Mouse (Mus musculus): ENCODE measurements at regions not wholly inside any gene's neighbourhood (a gene's known extent, or its start where the extent isn't known, plus 50 kb on each side); places are given as distances from the start of the nearest gene placed in this dataset.
"Not testable (repeated sequence)": the region's sequence is repeated elsewhere in the genome, so short reads cannot be mapped to it uniquely, and the experiment has no call there.

DNA sequence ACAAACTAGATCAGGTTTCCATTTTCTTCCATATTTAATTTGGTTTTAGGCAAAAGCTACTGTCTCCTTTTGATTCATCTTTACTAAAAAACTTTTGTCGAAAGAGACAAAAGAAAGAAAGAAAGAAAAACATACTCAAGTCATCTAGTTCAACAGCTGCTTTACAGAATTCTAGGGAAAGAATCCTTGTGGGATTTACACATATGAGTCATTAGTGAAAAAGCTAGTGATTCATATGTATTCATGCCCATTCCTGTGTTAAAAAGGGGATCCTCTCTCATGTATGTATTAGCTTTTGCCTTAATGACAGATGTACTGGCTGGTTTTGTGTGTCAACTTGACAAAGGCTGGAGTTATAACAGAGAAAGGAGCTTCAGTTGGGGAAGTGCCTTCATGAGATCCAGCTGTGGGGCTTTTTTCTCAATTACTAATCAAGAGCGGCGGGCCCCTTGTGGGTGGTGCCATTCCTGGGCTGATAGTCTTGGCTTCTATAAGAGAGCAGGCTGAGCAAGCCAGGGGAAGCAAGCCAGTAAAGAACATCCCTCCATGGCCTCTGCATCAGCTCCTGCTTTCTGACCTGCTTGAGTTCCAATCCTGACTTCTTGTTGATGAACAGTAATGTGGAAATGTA is 200.1 kb upstream of the Flrt2 start:
- H3K9ac ChIP-seq: not testable (repeated sequence)

DNA sequence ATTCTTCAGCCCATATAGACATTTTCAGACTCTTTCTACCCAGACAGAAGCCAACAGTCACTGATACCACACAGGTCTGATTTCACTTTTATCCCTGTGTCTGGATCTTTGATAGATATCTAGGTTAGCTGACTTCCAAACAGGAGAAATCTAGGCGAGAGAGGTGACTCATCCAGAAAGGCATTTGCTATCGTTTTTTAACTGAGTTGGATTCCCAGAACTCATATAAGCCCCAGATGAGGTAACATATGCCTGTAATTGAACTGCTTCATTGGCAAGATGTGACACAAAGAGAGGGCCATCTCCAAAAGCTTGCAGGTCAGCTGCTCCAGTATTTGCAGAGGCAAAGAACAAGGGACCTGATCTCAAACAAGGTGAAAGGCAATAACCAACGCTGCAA is 190.6 kb upstream of the Flrt2 start:
- 83% methylated on average over 3 of the region's 3 CpGs for WGBS
- Histone ChIP-seq H3K4me3 (no peak overlapping the region), H3K9me3 (no peaks in the 10 kb centered on the region), H3K4me1 (replicated peaks) (no peaks in the 10 kb centered on the region), H3K27ac (replicated peaks) (no peak overlapping the region), H3K4me2 (no peak overlapping the region), H3K9ac (no peak overlapping the region), H3K27me3 (no peaks in the 10 kb centered on the region), H3K36me3 (no peaks in the 10 kb centered on the region)
- no peak for ATAC-seq (ENCODE audit: low read depth)

More for the DNA sequence above, 200.1 kb upstream of the Flrt2 start:
- H3K36me3 ChIP-seq; ATAC-seq (ENCODE audit: low read depth); H3K4me3 ChIP-seq; H3K4me2 ChIP-seq; H3K4me1 ChIP-seq (replicated peaks); H3K27ac ChIP-seq (replicated peaks); H3K27me3 ChIP-seq; H3K9me3 ChIP-seq: not testable (repeated sequence)
- 69% methylated on average over 3 of the region's 3 CpGs for WGBS

DNA sequence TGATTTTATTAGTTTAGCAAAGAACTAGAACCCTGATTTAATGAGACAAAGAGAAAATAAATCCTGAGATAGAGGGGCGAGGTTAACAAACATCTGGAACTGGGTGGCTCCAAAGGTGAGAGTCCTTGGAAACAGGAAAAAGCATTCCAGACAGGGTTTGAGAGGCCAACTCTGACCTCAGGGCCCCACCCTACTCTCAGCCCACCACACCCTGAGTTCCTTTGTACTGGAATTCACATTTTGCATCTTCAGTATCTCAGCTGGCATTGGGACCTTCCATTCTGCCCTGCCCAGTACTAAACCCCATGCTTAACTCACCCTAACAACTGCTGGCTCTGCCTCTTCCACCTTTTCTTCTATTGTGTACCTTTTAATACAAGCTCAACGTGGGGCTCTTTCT is 172.0 kb upstream of the Flrt2 start:
- Histone ChIP-seq H3K27me3 (no peaks in the 10 kb centered on the region), H3K9me3 (no peaks in the 10 kb centered on the region), H3K27ac (replicated peaks) (no peak overlapping the region), H3K9ac (no peak overlapping the region), H3K4me2 (no peak overlapping the region), H3K4me1 (replicated peaks) (no peaks in the 10 kb centered on the region), H3K4me3 (no peak overlapping the region), H3K36me3 (no peaks in the 10 kb centered on the region)
- no peak for ATAC-seq (ENCODE audit: low read depth)
- 75% methylated on average over 2 of the region's 2 CpGs for WGBS

DNA sequence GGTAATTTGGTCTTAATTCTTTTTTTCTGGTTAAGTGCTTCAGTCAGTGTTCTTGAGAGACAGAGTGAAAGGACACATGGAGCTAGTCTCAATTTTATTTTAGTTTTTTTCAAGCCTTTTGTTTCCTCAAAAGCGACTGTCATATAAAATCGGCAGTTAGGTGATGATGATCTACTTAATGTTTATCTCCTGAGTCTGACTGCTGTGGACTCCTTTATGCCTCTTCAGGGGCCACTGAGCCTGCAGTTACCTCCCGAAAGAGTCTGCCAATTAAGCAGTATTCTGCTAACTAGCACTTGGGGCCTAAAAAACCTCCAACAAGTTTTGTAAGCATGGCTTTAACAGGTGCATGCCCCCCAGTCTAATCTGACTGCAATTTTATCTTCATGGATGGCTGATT is 170.0 kb upstream of the Flrt2 start:
- no peaks in the 10 kb centered on the region for H3K36me3 ChIP-seq
- no peak overlapping the region for H3K4me2 ChIP-seq
- no peak overlapping the region for H3K27ac ChIP-seq (replicated peaks)
- no peaks in the 10 kb centered on the region for H3K4me1 ChIP-seq (replicated peaks)
- whole genome bisulfite sequencing: 59% methylated on average over 3 of the region's 3 CpGs
- no peak for ATAC-seq (ENCODE audit: low read depth)
- H3K27me3 ChIP-seq: no peaks in the 10 kb centered on the region
- H3K9ac ChIP-seq: no peak overlapping the region
- no peaks in the 10 kb centered on the region for H3K9me3 ChIP-seq
- H3K4me3 ChIP-seq: no peak overlapping the region

DNA sequence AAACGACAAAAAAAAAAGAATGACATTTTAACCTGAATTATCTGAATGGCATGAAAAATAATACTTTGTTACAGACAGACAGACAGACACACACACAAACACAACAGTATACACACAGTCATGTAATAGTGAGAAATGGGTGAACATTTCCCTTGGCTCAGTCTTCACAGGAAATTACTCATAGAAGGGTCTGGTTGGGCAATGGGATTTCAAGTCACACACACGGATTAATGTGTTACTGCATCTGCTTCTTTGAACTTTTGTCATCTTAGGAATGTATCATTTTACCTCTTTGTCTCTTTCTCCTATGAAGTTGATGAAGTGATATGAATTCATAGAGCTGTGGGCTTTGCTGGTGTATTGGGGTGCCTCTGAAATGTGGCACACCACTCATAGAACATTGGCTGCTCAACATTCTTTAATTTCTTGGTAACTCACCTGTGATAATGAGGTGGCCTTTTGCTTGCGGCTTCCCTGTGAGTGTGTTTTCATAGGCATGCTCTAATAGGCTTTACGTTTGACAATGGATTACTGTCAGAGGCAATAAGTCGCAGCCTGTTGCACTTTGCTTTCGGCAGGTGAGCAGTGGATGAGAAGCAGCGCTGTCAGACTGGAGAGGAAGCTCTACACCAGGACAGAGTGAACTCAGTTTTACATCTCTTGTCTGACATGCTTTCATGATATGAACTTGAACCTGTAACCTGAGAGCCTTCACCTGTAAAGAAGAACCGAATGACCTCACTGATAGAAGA is 158.0 kb upstream of the Flrt2 start:
- no peaks in the 10 kb centered on the region for H3K27me3 ChIP-seq
- WGBS: 86% methylated on average over 8 of the region's 8 CpGs
- no peaks in the 10 kb centered on the region for H3K36me3 ChIP-seq
- no peak overlapping the region for H3K9ac ChIP-seq
- H3K4me1 ChIP-seq (replicated peaks): no peaks in the 10 kb centered on the region
- H3K9me3 ChIP-seq: no peaks in the 10 kb centered on the region
- H3K4me3 ChIP-seq: no peak overlapping the region
- no peak for ATAC-seq (ENCODE audit: low read depth)
- no peak overlapping the region for H3K27ac ChIP-seq (replicated peaks)
- no peak overlapping the region for H3K4me2 ChIP-seq

DNA sequence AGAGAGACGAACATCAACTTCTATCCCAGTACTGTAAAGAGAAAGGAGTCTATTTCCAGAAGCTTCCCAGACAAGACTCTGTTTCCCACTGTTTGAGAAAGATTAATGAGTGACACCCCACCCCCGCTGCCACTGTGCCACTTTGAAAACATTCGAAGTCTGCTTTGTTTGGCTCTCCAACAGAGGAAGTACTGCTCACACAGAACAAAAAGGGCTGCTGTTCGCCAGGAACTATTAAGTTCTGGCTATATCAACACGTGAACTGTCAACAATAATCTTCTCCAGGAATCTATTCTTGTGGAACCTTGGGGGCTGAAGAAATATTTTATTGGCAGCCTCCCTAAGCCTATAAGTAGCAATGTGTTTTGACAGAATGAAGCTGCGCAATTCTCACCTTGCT is 144.7 kb upstream of the Flrt2 start:
- no peaks in the 10 kb centered on the region for H3K9me3 ChIP-seq
- H3K4me2 ChIP-seq: no peak overlapping the region
- H3K4me1 ChIP-seq (replicated peaks): 0 out of 2 replicates have a peak, but pooled peaks cover 4% of the 10 kb centered on the region
- no peak overlapping the region for H3K27ac ChIP-seq (replicated peaks)
- no peak overlapping the region for H3K9ac ChIP-seq
- H3K27me3 ChIP-seq: no peaks in the 10 kb centered on the region
- ATAC-seq (ENCODE audit: low read depth): no peak
- H3K4me3 ChIP-seq: no peak overlapping the region
- WGBS: 25% methylated on average over 6 of the region's 6 CpGs
- no peaks in the 10 kb centered on the region for H3K36me3 ChIP-seq

DNA sequence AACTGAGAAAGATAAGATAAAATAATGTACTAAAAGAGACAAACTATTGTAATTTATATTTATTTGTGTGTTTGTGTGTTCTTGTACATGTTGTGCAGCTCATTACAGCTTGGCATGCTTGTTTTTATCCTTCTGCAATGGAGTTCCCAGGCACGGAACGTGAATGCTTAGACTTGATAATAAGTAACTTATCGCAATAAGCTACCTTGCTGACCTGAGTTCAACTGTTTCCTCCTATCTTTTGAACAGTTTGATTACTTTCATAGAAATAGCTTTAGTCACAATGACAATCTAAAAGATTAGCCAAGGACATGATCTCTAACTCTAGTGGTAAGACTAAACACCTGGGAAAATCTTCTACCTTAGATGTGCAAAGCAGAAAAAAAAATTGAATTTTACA is 138.9 kb upstream of the Flrt2 start:
- H3K4me2 ChIP-seq: no peak overlapping the region
- no peaks in the 10 kb centered on the region for H3K27me3 ChIP-seq
- H3K9me3 ChIP-seq: no peaks in the 10 kb centered on the region
- H3K27ac ChIP-seq (replicated peaks): no peak overlapping the region
- H3K9ac ChIP-seq: no peak overlapping the region
- H3K4me1 ChIP-seq (replicated peaks): no peaks in the 10 kb centered on the region
- H3K36me3 ChIP-seq: no peaks in the 10 kb centered on the region
- WGBS: 92% methylated on average over 3 of the region's 3 CpGs
- ATAC-seq (ENCODE audit: low read depth): no peak
- no peak overlapping the region for H3K4me3 ChIP-seq

DNA sequence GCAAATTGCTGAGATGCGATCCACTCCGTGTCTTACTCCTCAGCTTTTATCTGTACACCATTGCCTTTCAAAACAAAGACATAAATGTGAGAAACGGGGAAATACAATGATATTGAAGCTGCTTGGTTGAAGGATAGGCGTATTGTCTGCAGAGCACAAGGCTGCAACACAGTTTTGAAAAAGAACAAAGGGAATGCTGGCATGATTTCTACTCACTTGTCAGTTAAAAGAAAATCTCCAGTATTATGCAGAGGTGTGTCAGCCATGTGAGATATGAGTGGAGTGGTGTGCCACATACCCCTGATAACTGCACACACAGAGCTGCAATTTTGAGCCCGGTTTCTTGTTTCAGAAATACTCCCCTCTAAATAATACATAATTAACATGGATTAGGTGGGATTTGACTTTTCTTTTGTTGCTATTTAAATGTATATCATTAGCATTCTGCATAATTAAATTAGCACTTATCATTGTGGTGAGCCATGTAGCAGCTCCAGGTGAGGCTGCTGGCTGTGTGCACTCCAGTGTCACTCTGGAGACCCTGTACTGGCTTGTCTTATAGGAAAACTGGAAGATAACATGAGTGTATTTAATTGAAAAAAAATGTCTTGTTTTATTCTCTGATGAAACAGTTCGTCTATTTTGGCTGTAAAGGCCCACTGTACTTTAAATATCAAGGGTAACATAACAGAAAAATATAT is 133.2 kb upstream of the Flrt2 start:
- H3K9ac ChIP-seq: no peak overlapping the region
- no peak overlapping the region for H3K4me2 ChIP-seq
- H3K27me3 ChIP-seq: no peaks in the 10 kb centered on the region
- H3K27ac ChIP-seq (replicated peaks): no peak overlapping the region
- H3K4me1 ChIP-seq (replicated peaks): no peaks in the 10 kb centered on the region
- H3K9me3 ChIP-seq: no peaks in the 10 kb centered on the region
- 63% methylated on average over 6 of the region's 6 CpGs for WGBS
- no peaks in the 10 kb centered on the region for H3K36me3 ChIP-seq
- no peak overlapping the region for H3K4me3 ChIP-seq
- ATAC-seq (ENCODE audit: low read depth): no peak

DNA sequence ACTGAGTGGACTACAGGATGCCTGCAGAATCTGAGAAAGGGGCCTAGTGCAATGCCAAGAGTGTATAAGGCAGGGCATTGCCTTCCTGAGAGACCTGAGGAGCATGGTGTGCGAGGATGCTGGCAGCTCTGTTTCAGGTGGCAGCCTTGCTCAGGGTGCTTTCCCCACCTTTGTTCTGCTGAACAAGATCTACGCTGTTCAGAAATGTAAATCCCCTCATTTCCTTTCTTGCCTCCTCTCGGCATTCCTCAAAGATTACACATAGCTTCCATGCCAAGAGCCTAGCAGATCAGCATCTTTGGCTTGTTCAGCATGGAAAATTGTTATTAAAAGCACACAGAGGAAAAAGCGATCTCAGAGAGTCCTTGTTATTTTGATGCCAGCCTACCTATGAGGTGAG is 128.6 kb upstream of the Flrt2 start:
- no peak for ATAC-seq (ENCODE audit: low read depth)
- peaks cover 3% of the 10 kb centered on the region for H3K9me3 ChIP-seq
- no peaks in the 10 kb centered on the region for H3K4me1 ChIP-seq (replicated peaks)
- no peak overlapping the region for H3K27ac ChIP-seq (replicated peaks)
- no peak overlapping the region for H3K9ac ChIP-seq
- 71% methylated on average over 4 of the region's 4 CpGs for WGBS
- no peak overlapping the region for H3K4me3 ChIP-seq
- no peaks in the 10 kb centered on the region for H3K36me3 ChIP-seq
- H3K4me2 ChIP-seq: no peak overlapping the region
- H3K27me3 ChIP-seq: no peaks in the 10 kb centered on the region

DNA sequence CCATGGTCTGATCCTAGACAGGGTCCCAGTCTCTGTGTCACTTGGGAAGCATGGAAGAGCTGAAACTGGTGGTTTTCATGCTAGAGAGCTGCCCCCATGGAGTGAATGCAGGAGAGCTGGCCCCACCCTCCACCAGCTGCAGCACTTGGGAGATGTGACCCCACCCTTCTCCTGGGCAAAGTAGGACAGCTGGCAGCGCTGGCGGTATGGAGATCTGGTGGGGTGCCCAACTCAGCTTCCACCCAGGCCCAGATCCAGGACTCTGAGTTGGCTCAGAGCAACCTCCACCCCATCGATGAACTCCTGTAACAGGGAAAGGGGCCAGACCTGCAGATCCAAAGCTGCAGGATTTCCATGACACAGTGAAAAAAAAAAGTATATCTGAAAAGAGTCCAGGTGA is 115.3 kb upstream of the Flrt2 start:
- Histone ChIP-seq H3K36me3 (no peaks in the 10 kb centered on the region), H3K4me2 (no peak overlapping the region), H3K4me3 (no peak overlapping the region), H3K9ac (no peak overlapping the region), H3K4me1 (replicated peaks) (no peaks in the 10 kb centered on the region), H3K27ac (replicated peaks) (no peak overlapping the region), H3K9me3 (no peaks in the 10 kb centered on the region), H3K27me3 (no peaks in the 10 kb centered on the region)
- no peak for ATAC-seq (ENCODE audit: low read depth)
- 92% methylated on average over 3 of the region's 3 CpGs for WGBS

DNA sequence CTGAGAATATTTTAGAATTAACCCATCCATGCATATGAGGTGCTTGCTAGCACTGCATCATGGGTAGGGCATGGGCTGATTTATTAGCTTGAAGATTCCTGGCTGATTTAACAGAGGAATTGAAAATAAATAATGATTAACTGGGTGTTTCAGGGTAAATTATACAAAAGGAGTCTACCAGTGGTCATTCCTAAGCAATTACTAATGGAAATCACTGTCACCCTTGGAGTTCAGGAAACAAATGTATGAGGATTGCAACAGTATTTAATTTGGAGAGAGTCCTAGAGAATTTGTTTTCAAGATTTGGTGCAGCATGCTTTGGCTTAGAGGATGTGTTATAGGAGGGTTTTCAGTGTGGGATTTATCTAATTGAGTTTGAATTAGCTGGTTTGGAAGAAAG is 103.0 kb upstream of the Flrt2 start:
- Histone ChIP-seq H3K4me3 (no peak overlapping the region), H3K9me3 (no peaks in the 10 kb centered on the region), H3K27me3 (no peaks in the 10 kb centered on the region), H3K9ac (no peak overlapping the region), H3K27ac (replicated peaks) (no peak overlapping the region), H3K4me1 (replicated peaks) (no peaks in the 10 kb centered on the region), H3K36me3 (no peaks in the 10 kb centered on the region), H3K4me2 (no peak overlapping the region)
- ATAC-seq (ENCODE audit: low read depth): no peak

DNA sequence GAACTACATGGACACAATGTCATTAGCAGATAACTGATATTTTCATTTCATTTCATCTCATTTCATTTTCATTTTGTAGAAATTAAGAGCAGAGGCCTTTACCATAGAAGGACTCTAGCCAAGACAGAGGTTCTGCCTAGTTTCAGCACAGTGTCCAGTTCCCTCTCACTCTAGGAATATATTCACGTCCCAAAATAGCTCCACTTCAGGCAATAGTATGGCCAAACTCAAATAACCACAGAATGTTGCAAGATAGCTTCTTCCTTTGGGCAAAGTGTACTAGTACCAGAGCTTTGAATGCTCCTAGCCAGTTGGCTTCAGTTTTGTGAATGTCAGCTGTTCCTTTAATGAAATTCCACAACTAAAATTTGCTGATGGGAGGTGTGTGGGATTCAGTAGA is 72.7 kb upstream of the Flrt2 start:
- Histone ChIP-seq H3K4me1 (replicated peaks) (peaks cover 3% of the 10 kb centered on the region; the same call in 1 of the 2 replicates), H3K4me2 (no peak overlapping the region), H3K4me3 (no peak overlapping the region), H3K9me3 (no peaks in the 10 kb centered on the region), H3K27me3 (no peaks in the 10 kb centered on the region), H3K36me3 (no peaks in the 10 kb centered on the region), H3K9ac (no peak overlapping the region), H3K27ac (replicated peaks) (no peak overlapping the region)
- no peak for ATAC-seq (ENCODE audit: low read depth)
- 84% methylated on average over 1 of the region's 1 CpGs for WGBS

Data from neural tube, embryonic 13.5 days (tissue).